Mouse (Mus musculus) kidney, adult 8-10 months (tissue): Measurements from ENCODE around the gene Rsph9.
A peak's percentile ranks its signal among the peaks of the same experiment; 100 is the strongest.

Experiments
- DNase-seq, 2 experiments: peaks; one replicate each; pipeline ENCODE4 v3.0.0; 2022

Gene Rsph9

GRCm38 (mm10) chr17:46138563-46139236, 5.3 kb downstream of the Rsph9 start:
- no peak for DNase-seq

- no peak for DNase-seq
Observed at GRCm38 (mm10) chr17:46132862-46133261, 11.2 kb downstream of the Rsph9 start.

GRCm38 (mm10) chr17:46132058-46132718, 11.8 kb downstream of the Rsph9 start:
- DNase-seq: peak; percentile 78 to 85

GRCm38 (mm10) chr17:46129741-46130498, 14.1 kb downstream of the Rsph9 start:
- DNase-seq: no peak

- no peak for DNase-seq
Observed at GRCm38 (mm10) chr17:46127814-46128493, 16.1 kb downstream of the Rsph9 start.

GRCm38 (mm10) chr17:46126608-46127007, 17.4 kb downstream of the Rsph9 start:
- DNase-seq: no peak

GRCm38 (mm10) chr17:46123953-46124700, 19.9 kb downstream of the Rsph9 start:
- DNase-seq: no peak

- DNase-seq: no peak
Observed at GRCm38 (mm10) chr17:46123285-46123684, 20.7 kb downstream of the Rsph9 start.

GRCm38 (mm10) chr17:46122791-46123190, 21.2 kb downstream of the Rsph9 start:
- DNase-seq: no peak

GRCm38 (mm10) chr17:46119641-46120040, 24.4 kb downstream of the Rsph9 start:
- no peak for DNase-seq

- no peak for DNase-seq
Observed at GRCm38 (mm10) chr17:46118423-46118850, 25.6 kb downstream of the Rsph9 start.

- DNase-seq: no peak
Observed at GRCm38 (mm10) chr17:46117623-46118422, 26.2 kb downstream of the Rsph9 start.

- DNase-seq: no peak
Observed at GRCm38 (mm10) chr17:46116881-46117280, 27.1 kb downstream of the Rsph9 start.

GRCm38 (mm10) chr17:46116138-46116537, 27.9 kb downstream of the Rsph9 start:
- no peak for DNase-seq

- no peak for DNase-seq
Observed at GRCm38 (mm10) chr17:46115489-46115888, 28.5 kb downstream of the Rsph9 start.

GRCm38 (mm10) chr17:46110402-46111289, 33.4 kb downstream of the Rsph9 start, which contains the start of gene Mrps18a:
TSS of gene Mrps18a (plus strand) at chr17:46110986.
- peak; percentile 79 to 83 for DNase-seq

- no peak for DNase-seq
Observed at GRCm38 (mm10) chr17:46108286-46108685, 35.7 kb downstream of the Rsph9 start.

- DNase-seq: peak in 1 of 2 experiments; percentile 16
Observed at GRCm38 (mm10) chr17:46104487-46104886, 39.5 kb downstream of the Rsph9 start.

GRCm38 (mm10) chr17:46102608-46103159, 41.3 kb downstream of the Rsph9 start:
- DNase-seq: no peak

- DNase-seq: no peak
Observed at GRCm38 (mm10) chr17:46101906-46102305, 42.1 kb downstream of the Rsph9 start.
